Mouse (Mus musculus): Measurements from ENCODE around the gene Gripap1.
"Not testable (repeated sequence)": the region's sequence is repeated elsewhere in the genome, so short reads cannot be mapped to it uniquely, and the experiment has no call there.

Gripap1 gene

GRCm38 (mm10) chrX:7789542-7790136 lies at the start of gene Gripap1:
Gripap1 (plus strand) TSS chrX:7789765.
- peak; percentile 83 for DNase-seq (ENCODE audit: low read depth, low spot score)

- no peak for DNase-seq (ENCODE audit: low read depth, low spot score)
Observed at GRCm38 (mm10) chrX:7740082-7740819, 49.3 kb upstream of the Gripap1 start.

GRCm38 (mm10) chrX:7741103-7741502 lies 48.5 kb upstream of the Gripap1 start:
- DNase-seq (ENCODE audit: low read depth, low spot score): no peak

GRCm38 (mm10) chrX:7743470-7743869 lies 46.1 kb upstream of the Gripap1 start:
- no peak for DNase-seq (ENCODE audit: low read depth, low spot score)

GRCm38 (mm10) chrX:7744940-7745339 lies 44.6 kb upstream of the Gripap1 start:
- no peak for DNase-seq (ENCODE audit: low read depth, low spot score)

GRCm38 (mm10) chrX:7745429-7745828 lies 44.1 kb upstream of the Gripap1 start:
- DNase-seq (ENCODE audit: low read depth, low spot score): no peak

GRCm38 (mm10) chrX:7750432-7751116 lies 39.0 kb upstream of the Gripap1 start, which contains the start of gene Ccdc120:
Ccdc120 (minus strand) TSS chrX:7750905.
- peak; percentile 72 for DNase-seq (ENCODE audit: low read depth, low spot score)

GRCm38 (mm10) chrX:7753627-7754026 lies 35.9 kb upstream of the Gripap1 start:
- DNase-seq (ENCODE audit: low read depth, low spot score): not testable (repeated sequence)

GRCm38 (mm10) chrX:7762137-7762920 lies 27.2 kb upstream of the Gripap1 start, which contains the start of gene Tfe3:
Tfe3 (plus strand) TSS chrX:7762560.
- peak; percentile 79 for DNase-seq (ENCODE audit: low read depth, low spot score)

- no peak for DNase-seq (ENCODE audit: low read depth, low spot score)
Observed at GRCm38 (mm10) chrX:7762921-7763197, 26.7 kb upstream of the Gripap1 start.

- DNase-seq (ENCODE audit: low read depth, low spot score): no peak
Observed at GRCm38 (mm10) chrX:7763631-7764393, 25.8 kb upstream of the Gripap1 start.

GRCm38 (mm10) chrX:7764657-7765280 lies 24.8 kb upstream of the Gripap1 start:
- DNase-seq (ENCODE audit: low read depth, low spot score): no peak

GRCm38 (mm10) chrX:7765281-7765670 lies 24.3 kb upstream of the Gripap1 start:
- DNase-seq (ENCODE audit: low read depth, low spot score): no peak

GRCm38 (mm10) chrX:7765764-7766163 lies 23.8 kb upstream of the Gripap1 start:
- no peak for DNase-seq (ENCODE audit: low read depth, low spot score)

- no peak for DNase-seq (ENCODE audit: low read depth, low spot score)
Observed at GRCm38 (mm10) chrX:7769302-7770017, 20.1 kb upstream of the Gripap1 start.

GRCm38 (mm10) chrX:7772766-7773165 lies 16.8 kb upstream of the Gripap1 start:
- no peak for DNase-seq (ENCODE audit: low read depth, low spot score)

- DNase-seq (ENCODE audit: low read depth, low spot score): no peak
Observed at GRCm38 (mm10) chrX:7775501-7776205, 13.9 kb upstream of the Gripap1 start.

GRCm38 (mm10) chrX:7776329-7777082 lies 13.1 kb upstream of the Gripap1 start:
- DNase-seq (ENCODE audit: low read depth, low spot score): no peak

Measured in brain, embryonic 18.5 days (tissue).